Mouse (Mus musculus): ENCODE measurements around the gene Mrpl40. TPM values are rescaled to one million over a fixed set of nuclear protein-coding genes. Genes with fewer than 3 reads are reported as not detected.
"Not testable (repeated sequence)": the region's sequence is repeated elsewhere in the genome, so short reads cannot be mapped to it uniquely, and the experiment has no call there.

Mrpl40 gene
- polyA plus RNA-seq, 1 experiment from 2014 or later = 110 TPM

- Histone ChIP-seq H3K4me2 (ENCODE audit: low read depth, low read length) (peak overlapping the region; percentile 91), H3K4me1 (ENCODE audit: control insufficient read depth, insufficient read depth, low read length) (peaks cover 12% of the 10 kb centered on the region), H3K36me3 (ENCODE audit: control insufficient read depth, insufficient read depth) (peaks cover 14% of the 10 kb centered on the region), H3K4me3 (ENCODE audit: low read length) (peak overlapping the region; percentile 90), H3K9me3 (replicated peaks; ENCODE audit: control insufficient read depth, low read length) (no peaks in the 10 kb centered on the region), H3K9ac (ENCODE audit: low read length) (peak overlapping the region; percentile 91), H3K27me3 (ENCODE audit: control insufficient read depth, insufficient read depth, low read length) (no peaks in the 10 kb centered on the region), H3K27ac (ENCODE audit: low read length) (peak overlapping the region; percentile 95)
- peak; percentile 16 for ATAC-seq (replicated peaks; ENCODE audit: extremely low read depth, insufficient read depth, low FRiP score)
- under 1% methylated on average over 36 of the region's 43 CpGs for WGBS
Observed at GRCm38 (mm10) chr16:18877386-18878090, 876 bp upstream of the Mrpl40 start.

- Histone ChIP-seq H3K4me2 (ENCODE audit: low read depth, low read length) (peak overlapping the region; percentile 91), H3K4me3 (ENCODE audit: low read length) (peak overlapping the region; percentile 90), H3K9ac (ENCODE audit: low read length) (peak overlapping the region; percentile 91), H3K27me3 (ENCODE audit: control insufficient read depth, insufficient read depth, low read length) (no peaks in the 10 kb centered on the region), H3K36me3 (ENCODE audit: control insufficient read depth, insufficient read depth) (peaks cover 29% of the 10 kb centered on the region), H3K27ac (ENCODE audit: low read length) (peak overlapping the region; percentile 95), H3K9me3 (replicated peaks; ENCODE audit: control insufficient read depth, low read length) (no peaks in the 10 kb centered on the region), H3K4me1 (ENCODE audit: control insufficient read depth, insufficient read depth, low read length) (peaks cover 12% of the 10 kb centered on the region)
- WGBS = under 1% methylated on average over 17 of the region's 17 CpGs
- ATAC-seq (replicated peaks; ENCODE audit: extremely low read depth, insufficient read depth, low FRiP score) = no peak
Observed at GRCm38 (mm10) chr16:18876091-18876441, 596 bp downstream of the Mrpl40 start.

- not testable (repeated sequence) for H3K9me3 ChIP-seq (replicated peaks; ENCODE audit: control insufficient read depth, low read length); H3K4me2 ChIP-seq (ENCODE audit: low read depth, low read length); H3K9ac ChIP-seq (ENCODE audit: low read length); H3K27me3 ChIP-seq (ENCODE audit: control insufficient read depth, insufficient read depth, low read length); H3K4me1 ChIP-seq (ENCODE audit: control insufficient read depth, insufficient read depth, low read length); H3K27ac ChIP-seq (ENCODE audit: low read length); ATAC-seq (replicated peaks; ENCODE audit: extremely low read depth, insufficient read depth, low FRiP score); H3K4me3 ChIP-seq (ENCODE audit: low read length)
- peaks cover 33% of the 10 kb centered on the region for H3K36me3 ChIP-seq (ENCODE audit: control insufficient read depth, insufficient read depth)
- WGBS = 79% methylated on average over 1 of the region's 1 CpGs
Observed at GRCm38 (mm10) chr16:18870495-18870894, 6.2 kb downstream of the Mrpl40 start.

- 59% methylated on average over 1 of the region's 1 CpGs for WGBS
- no peak overlapping the region for H3K4me2 ChIP-seq (ENCODE audit: low read depth, low read length)
- H3K27ac ChIP-seq (ENCODE audit: low read length) = no peak overlapping the region
- no peaks in the 10 kb centered on the region for H3K27me3 ChIP-seq (ENCODE audit: control insufficient read depth, insufficient read depth, low read length)
- no peaks in the 10 kb centered on the region for H3K4me1 ChIP-seq (ENCODE audit: control insufficient read depth, insufficient read depth, low read length)
- no peak for ATAC-seq (replicated peaks; ENCODE audit: extremely low read depth, insufficient read depth, low FRiP score)
- peaks cover 4% of the 10 kb centered on the region for H3K9me3 ChIP-seq (replicated peaks; ENCODE audit: control insufficient read depth, low read length)
- H3K36me3 ChIP-seq (ENCODE audit: control insufficient read depth, insufficient read depth) = no peaks in the 10 kb centered on the region
- H3K9ac ChIP-seq (ENCODE audit: low read length) = no peak overlapping the region
- no peak overlapping the region for H3K4me3 ChIP-seq (ENCODE audit: low read length)
Observed at GRCm38 (mm10) chr16:18860186-18860585, 16.5 kb downstream of the Mrpl40 start.

GRCm38 (mm10) chr16:18858551-18858950 is 18.1 kb downstream of the Mrpl40 start:
- ATAC-seq (replicated peaks; ENCODE audit: extremely low read depth, insufficient read depth, low FRiP score) = no peak
- no peak overlapping the region for H3K4me2 ChIP-seq (ENCODE audit: low read depth, low read length)
- no peaks in the 10 kb centered on the region for H3K27me3 ChIP-seq (ENCODE audit: control insufficient read depth, insufficient read depth, low read length)

GRCm38 (mm10) chr16:18849521-18850190 is 27.0 kb downstream of the Mrpl40 start:
- H3K27me3 ChIP-seq (ENCODE audit: control insufficient read depth, insufficient read depth, low read length); H3K36me3 ChIP-seq (ENCODE audit: control insufficient read depth, insufficient read depth); H3K9ac ChIP-seq (ENCODE audit: low read length); H3K27ac ChIP-seq (ENCODE audit: low read length); H3K4me1 ChIP-seq (ENCODE audit: control insufficient read depth, insufficient read depth, low read length); H3K9me3 ChIP-seq (replicated peaks; ENCODE audit: control insufficient read depth, low read length); ATAC-seq (replicated peaks; ENCODE audit: extremely low read depth, insufficient read depth, low FRiP score); H3K4me2 ChIP-seq (ENCODE audit: low read depth, low read length); H3K4me3 ChIP-seq (ENCODE audit: low read length): not testable (repeated sequence)
- WGBS = 93% methylated on average over 15 of the region's 17 CpGs

More at GRCm38 (mm10) chr16:18858551-18858950, 18.1 kb downstream of the Mrpl40 start:
- no peak overlapping the region for H3K27ac ChIP-seq (ENCODE audit: low read length)
- peaks cover 4% of the 10 kb centered on the region for H3K9me3 ChIP-seq (replicated peaks; ENCODE audit: control insufficient read depth, low read length)
- no peaks in the 10 kb centered on the region for H3K36me3 ChIP-seq (ENCODE audit: control insufficient read depth, insufficient read depth)
- no peak overlapping the region for H3K4me3 ChIP-seq (ENCODE audit: low read length)
- no peaks in the 10 kb centered on the region for H3K4me1 ChIP-seq (ENCODE audit: control insufficient read depth, insufficient read depth, low read length)
- no peak overlapping the region for H3K9ac ChIP-seq (ENCODE audit: low read length)

- Histone ChIP-seq H3K4me1 (ENCODE audit: control insufficient read depth, insufficient read depth, low read length) (no peaks in the 10 kb centered on the region), H3K4me3 (ENCODE audit: low read length) (no peak overlapping the region), H3K4me2 (ENCODE audit: low read depth, low read length) (no peak overlapping the region), H3K9ac (ENCODE audit: low read length) (no peak overlapping the region), H3K27ac (ENCODE audit: low read length) (no peak overlapping the region), H3K27me3 (ENCODE audit: control insufficient read depth, insufficient read depth, low read length) (no peaks in the 10 kb centered on the region), H3K9me3 (replicated peaks; ENCODE audit: control insufficient read depth, low read length) (peaks cover 4% of the 10 kb centered on the region; the same call in 1 of the 2 replicates), H3K36me3 (ENCODE audit: control insufficient read depth, insufficient read depth) (no peaks in the 10 kb centered on the region)
- no peak for ATAC-seq (replicated peaks; ENCODE audit: extremely low read depth, insufficient read depth, low FRiP score)
- WGBS = 86% methylated on average over 15 of the region's 15 CpGs
Observed at GRCm38 (mm10) chr16:18846301-18846820, 30.3 kb downstream of the Mrpl40 start.

GRCm38 (mm10) chr16:18838346-18838745 is 38.3 kb downstream of the Mrpl40 start:
- Histone ChIP-seq H3K27me3 (ENCODE audit: control insufficient read depth, insufficient read depth, low read length) (no peaks in the 10 kb centered on the region), H3K4me3 (ENCODE audit: low read length) (no peak overlapping the region), H3K36me3 (ENCODE audit: control insufficient read depth, insufficient read depth) (peaks cover 20% of the 10 kb centered on the region), H3K4me1 (ENCODE audit: control insufficient read depth, insufficient read depth, low read length) (peaks cover 4% of the 10 kb centered on the region; the same call in 1 of the 2 replicates), H3K27ac (ENCODE audit: low read length) (no peak overlapping the region), H3K9ac (ENCODE audit: low read length) (no peak overlapping the region), H3K9me3 (replicated peaks; ENCODE audit: control insufficient read depth, low read length) (no peaks in the 10 kb centered on the region), H3K4me2 (ENCODE audit: low read depth, low read length) (no peak overlapping the region)
- ATAC-seq (replicated peaks; ENCODE audit: extremely low read depth, insufficient read depth, low FRiP score) = no peak
- 87% methylated on average over 4 of the region's 4 CpGs for WGBS

Measured in heart, embryonic 16.5 days (tissue).